Mouse (Mus musculus) heart, embryonic 10.5 days (tissue): Measurements from ENCODE around the gene Capza1. TPM values are rescaled to one million over a fixed set of nuclear protein-coding genes. Genes with fewer than 3 reads are reported as not detected.
"Not testable (repeated sequence)": the region's sequence is repeated elsewhere in the genome, so short reads cannot be mapped to it uniquely, and the experiment has no call there.

Experiments
- DNase-seq: peaks from one replicate; pipeline ENCODE4 v3.0.0-alpha.2; 2017; ENCODE audit warnings: low spot score
- H3K27ac ChIP-seq: fragments of 300-500 bp; sonication (generic); 2 replicates; pipeline ENCODE4 v1.5.1; 2016; ENCODE audit warnings: mild to moderate bottlenecking
- H3K27me3 ChIP-seq: fragments of 300-500 bp; sonication (generic); 2 replicates; pipeline ENCODE4 v1.6.1; 2016; ENCODE audit warnings: mild to moderate bottlenecking; ENCODE audit not compliant: poor library complexity, insufficient read depth, severe bottlenecking
- H3K36me3 ChIP-seq: fragments of 300-500 bp; sonication (generic); 2 replicates; pipeline ENCODE4 v1.6.1; 2016; ENCODE audit warnings: mild to moderate bottlenecking, moderate library complexity
- H3K4me1 ChIP-seq: fragments of 300-500 bp; sonication (generic); 2 replicates; pipeline ENCODE4 v1.6.1; 2016; ENCODE audit warnings: mild to moderate bottlenecking
- H3K4me3 ChIP-seq: fragments of 300-500 bp; sonication (generic); 2 replicates; pipeline ENCODE4 v1.5.1; 2016; ENCODE audit warnings: mild to moderate bottlenecking, moderate library complexity
- H3K9me3 ChIP-seq: fragments of 300-500 bp; sonication (generic); 2 replicates; pipeline ENCODE4 v1.6.1; 2016; ENCODE audit warnings: mild to moderate bottlenecking, moderate library complexity
- WGBS: fragments of 180-500 bp; shearing (Covaris S2); methylation state at CpG from one replicate; pipeline ENCODE4 v1.1.7; 2016; 5-methylcytosine and 5-hydroxymethylcytosine counted together
- polyA plus RNA-seq: library from polyadenylated mRNA; unstranded; fragments of >200 nt; fragmentation: Nextera tagmentation; extraction: Ambion mirVana; gene quantifications from 2 replicates; pipeline ENCODE4 v1.2.1, GENCODE M21; 2016

Capza1 gene
- polyA plus RNA-seq, 1 experiment from 2014 or later: 202 TPM

GRCm38 (mm10) chr3:104813227-104813626 lies 51.1 kb downstream of the Capza1 start:
- H3K36me3 ChIP-seq: peaks cover 25% of the 10 kb centered on the region
- not testable (repeated sequence) for H3K27ac ChIP-seq, H3K27me3 ChIP-seq, H3K4me3 ChIP-seq, H3K9me3 ChIP-seq, DNase-seq
- H3K4me1 ChIP-seq: peaks cover 26% of the 10 kb centered on the region
- WGBS: 91% methylated on average over 7 of the region's 7 CpGs

GRCm38 (mm10) chr3:104812254-104812653 lies 52.1 kb downstream of the Capza1 start:
- DNase-seq: peak; percentile 45
- Histone ChIP-seq H3K9me3 (no peaks in the 10 kb centered on the region), H3K27ac (no peak overlapping the region), H3K4me1 (peaks cover 22% of the 10 kb centered on the region), H3K4me3 (no peak overlapping the region), H3K27me3 (no peaks in the 10 kb centered on the region), H3K36me3 (peaks cover 27% of the 10 kb centered on the region)
- WGBS: 82% methylated on average over 4 of the region's 4 CpGs

- no peak for DNase-seq
- Histone ChIP-seq H3K4me1 (peaks cover 17% of the 10 kb centered on the region), H3K27ac (no peak overlapping the region), H3K9me3 (no peaks in the 10 kb centered on the region), H3K4me3 (no peak overlapping the region), H3K27me3 (no peaks in the 10 kb centered on the region), H3K36me3 (peaks cover 30% of the 10 kb centered on the region)
- WGBS: 13% methylated on average over 3 of the region's 3 CpGs
These were observed 52.6 kb downstream of the Capza1 start for GRCm38 (mm10) chr3:104811752-104812151.

- DNase-seq: peak; percentile 74
- no peaks in the 10 kb centered on the region for H3K27me3 ChIP-seq
- no peak overlapping the region for H3K4me3 ChIP-seq
- peaks cover 6% of the 10 kb centered on the region for H3K4me1 ChIP-seq
- peaks cover 58% of the 10 kb centered on the region for H3K36me3 ChIP-seq
- no peak overlapping the region; the same call in 1 of the 2 replicates for H3K27ac ChIP-seq
- H3K9me3 ChIP-seq: no peaks in the 10 kb centered on the region
- WGBS: 53% methylated on average over 9 of the region's 9 CpGs
These were observed 58.8 kb downstream of the Capza1 start for GRCm38 (mm10) chr3:104805539-104805938.

GRCm38 (mm10) chr3:104804312-104804711 lies 60.0 kb downstream of the Capza1 start:
- 92% methylated on average over 10 of the region's 10 CpGs for WGBS
- Histone ChIP-seq H3K27ac (no peak overlapping the region), H3K36me3 (peaks cover 70% of the 10 kb centered on the region), H3K9me3 (no peaks in the 10 kb centered on the region), H3K4me3 (no peak overlapping the region), H3K27me3 (no peaks in the 10 kb centered on the region), H3K4me1 (peaks cover 6% of the 10 kb centered on the region)
- peak; percentile 74 for DNase-seq

- Histone ChIP-seq H3K27ac (no peak overlapping the region), H3K36me3 (peaks cover 84% of the 10 kb centered on the region), H3K27me3 (no peaks in the 10 kb centered on the region), H3K4me1 (peaks cover 12% of the 10 kb centered on the region), H3K9me3 (no peaks in the 10 kb centered on the region), H3K4me3 (no peak overlapping the region)
- WGBS: 85% methylated on average over 6 of the region's 6 CpGs
- peak; percentile 53 for DNase-seq
These were observed 62.8 kb downstream of the Capza1 start for GRCm38 (mm10) chr3:104801481-104801880.

GRCm38 (mm10) chr3:104800681-104801080 lies 63.6 kb downstream of the Capza1 start:
- no peaks in the 10 kb centered on the region for H3K27me3 ChIP-seq
- H3K9me3 ChIP-seq: no peaks in the 10 kb centered on the region
- WGBS: 89% methylated on average over 11 of the region's 11 CpGs
- peaks cover 88% of the 10 kb centered on the region for H3K36me3 ChIP-seq
- peaks cover 16% of the 10 kb centered on the region for H3K4me1 ChIP-seq
- no peak overlapping the region for H3K27ac ChIP-seq
- no peak for DNase-seq
- no peak overlapping the region for H3K4me3 ChIP-seq

- 74% methylated on average over 15 of the region's 15 CpGs for WGBS
- DNase-seq: no peak
These were observed 67.7 kb downstream of the Capza1 start for GRCm38 (mm10) chr3:104796430-104797082.

GRCm38 (mm10) chr3:104795661-104796340 lies 68.5 kb downstream of the Capza1 start:
- Histone ChIP-seq H3K27me3 (no peaks in the 10 kb centered on the region), H3K9me3 (no peaks in the 10 kb centered on the region), H3K4me3 (no peak overlapping the region), H3K36me3 (peaks cover 86% of the 10 kb centered on the region), H3K27ac (peak overlapping the region; percentile 85), H3K4me1 (peaks cover 61% of the 10 kb centered on the region)
- WGBS: 78% methylated on average over 15 of the region's 15 CpGs
- no peak for DNase-seq

More at GRCm38 (mm10) chr3:104796430-104797082, 67.7 kb downstream of the Capza1 start:
- Histone ChIP-seq H3K9me3 (no peaks in the 10 kb centered on the region), H3K27ac (no peak overlapping the region), H3K27me3 (no peaks in the 10 kb centered on the region), H3K4me3 (no peak overlapping the region), H3K36me3 (peaks cover 86% of the 10 kb centered on the region), H3K4me1 (peaks cover 54% of the 10 kb centered on the region)

- peak overlapping the region; percentile 85 for H3K27ac ChIP-seq
- no peaks in the 10 kb centered on the region for H3K9me3 ChIP-seq
- 62% methylated on average over 12 of the region's 12 CpGs for WGBS
- peaks cover 78% of the 10 kb centered on the region for H3K36me3 ChIP-seq
- H3K4me3 ChIP-seq: peak overlapping the region; percentile 33; the same call in 1 of the 2 replicates
- no peak for DNase-seq
- no peaks in the 10 kb centered on the region for H3K27me3 ChIP-seq
- peaks cover 69% of the 10 kb centered on the region for H3K4me1 ChIP-seq
These were observed 69.3 kb downstream of the Capza1 start for GRCm38 (mm10) chr3:104794953-104795470.

GRCm38 (mm10) chr3:104793871-104794828 lies 70.2 kb downstream of the Capza1 start:
- Histone ChIP-seq H3K27ac (peak overlapping the region; percentile 85), H3K9me3 (no peaks in the 10 kb centered on the region), H3K4me1 (peaks cover 74% of the 10 kb centered on the region), H3K27me3 (no peaks in the 10 kb centered on the region), H3K36me3 (peaks cover 69% of the 10 kb centered on the region), H3K4me3 (peak overlapping the region; percentile 33)
- WGBS: 39% methylated on average over 20 of the region's 20 CpGs
- DNase-seq: peak; percentile 98
